Mouse (Mus musculus) kidney, adult 2 months (tissue): Measurements from ENCODE around the gene Dlg2. TPM values are rescaled to one million over a fixed set of nuclear protein-coding genes. Genes with fewer than 3 reads are reported as not detected.
"Not testable (repeated sequence)": the region's sequence is repeated elsewhere in the genome, so short reads cannot be mapped to it uniquely, and the experiment has no call there.

Source experiments
- DNase-seq: peaks from one replicate; pipeline ENCODE4 v3.0.0; 2021
- H3K27ac ChIP-seq: fragments of 200-500 bp; 2 replicates; pipeline ENCODE4 v1.5.1; 2012; ENCODE audit warnings: low read depth, low read length, control low read depth, inconsistent platforms; ENCODE audit not compliant: insufficient read depth
- H3K27me3 ChIP-seq: fragments of 200-500 bp; replicated peaks from 2 replicates; pipeline ENCODE4 v1.6.1; 2012; ENCODE audit warnings: mild to moderate bottlenecking, moderate library complexity, low read length, inconsistent platforms; ENCODE audit not compliant: control insufficient read depth, insufficient read depth
- H3K36me3 ChIP-seq: fragments of 200-500 bp; 2 replicates; pipeline ENCODE4 v1.6.1; 2012; ENCODE audit warnings: mild to moderate bottlenecking, moderate library complexity, low read length, inconsistent platforms; ENCODE audit not compliant: control insufficient read depth, insufficient read depth
- H3K4me1 ChIP-seq: fragments of 200-500 bp; 2 replicates; pipeline ENCODE4 v1.6.1; 2011; ENCODE audit warnings: low read length; ENCODE audit not compliant: control insufficient read depth, insufficient read depth
- H3K4me3 ChIP-seq: fragments of 200-500 bp; 2 replicates; pipeline ENCODE4 v1.5.1; 2011; ENCODE audit warnings: mild to moderate bottlenecking, low read depth, low read length, control low read depth; ENCODE audit not compliant: insufficient read depth
- CTCF ChIP-seq: fragments of 200-500 bp; conservative IDR thresholded peaks from 2 replicates; pipeline ENCODE4 v1.5.1; 2011; ENCODE audit warnings: low read depth, mild to moderate bottlenecking, control low read depth, low read length, moderate library complexity, mixed read lengths; ENCODE audit not compliant: insufficient read depth, insufficient read length
- POLR2A ChIP-seq: fragments of 200-500 bp; IDR thresholded peaks from one replicate; pipeline ENCODE4 v1.6.1; 2011; ENCODE audit warnings: low read depth, low read length, control low read depth
- WGBS: fragments of 180-500 bp; shearing (Covaris S2); methylation state at CpG from one replicate; pipeline ENCODE4 v1.1.7; 2018; 5-methylcytosine and 5-hydroxymethylcytosine counted together
- polyA plus RNA-seq: library from polyadenylated mRNA; depleted of rRNA; stranded (reverse); fragments of >200 nt; gene quantifications from 2 replicates; pipeline ENCODE4 v1.2.3, GENCODE M21; 2012

Dlg2 gene
- polyA plus RNA-seq, 1 experiment, result 2.1 TPM

DNA sequence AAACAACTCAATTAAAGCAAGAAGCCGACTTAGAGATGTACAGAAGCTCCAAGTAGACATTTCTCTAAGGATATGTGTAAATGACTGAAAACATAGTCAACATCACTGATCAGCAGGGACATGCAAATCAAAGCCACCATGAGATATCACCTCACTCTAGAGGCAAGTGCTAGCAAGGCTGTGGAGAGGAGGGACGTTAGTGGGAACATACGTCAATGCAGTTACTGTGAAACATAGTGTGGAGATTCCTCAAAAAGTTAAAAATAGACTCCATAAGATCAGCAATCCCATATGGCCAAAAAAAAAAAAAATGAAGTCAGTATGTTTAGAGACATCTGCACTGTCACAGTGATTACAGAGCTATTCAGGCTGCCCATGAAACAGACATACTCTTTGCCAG lies 349.2 kb downstream of the Dlg2 start:
- H3K4me1 ChIP-seq, result no peaks in the 10 kb centered on the region
- no peaks in the 10 kb centered on the region for H3K36me3 ChIP-seq
- no peak overlapping the region for H3K4me3 ChIP-seq
- no peak for DNase-seq
- no peaks in the 10 kb centered on the region for H3K27me3 ChIP-seq
- TF ChIP-seq CTCF (no peak), POLR2A (no peak)
- WGBS, result 87% methylated on average over 3 of the region's 3 CpGs
- no peak overlapping the region for H3K27ac ChIP-seq

DNA sequence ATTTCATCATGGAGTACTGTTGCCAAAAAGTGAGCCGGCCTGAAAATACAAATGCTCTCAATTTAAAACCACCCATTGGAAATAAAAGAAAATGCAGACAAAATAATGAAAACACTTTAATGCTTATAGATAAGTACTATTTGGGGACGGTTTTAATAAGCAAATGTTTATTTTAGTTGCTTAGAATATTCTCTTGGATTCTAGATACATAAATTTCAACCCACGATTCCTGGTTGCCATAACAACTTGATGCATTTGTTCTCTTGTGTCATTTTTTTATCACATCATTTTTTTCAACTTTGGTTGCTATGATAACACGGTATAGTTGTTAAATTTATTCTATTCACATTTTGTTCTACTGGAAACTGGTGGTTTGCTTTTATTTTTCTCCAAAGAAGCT lies 364.8 kb downstream of the Dlg2 start:
- H3K27me3 ChIP-seq, result no peaks in the 10 kb centered on the region
- no peaks in the 10 kb centered on the region for H3K36me3 ChIP-seq
- no peak overlapping the region for H3K27ac ChIP-seq
- no peak overlapping the region for H3K4me3 ChIP-seq
- 70% methylated on average over 4 of the region's 4 CpGs for WGBS
- H3K4me1 ChIP-seq, result no peaks in the 10 kb centered on the region
- no peak for TF ChIP-seq CTCF
- no peak for TF ChIP-seq POLR2A
- no peak for DNase-seq

DNA sequence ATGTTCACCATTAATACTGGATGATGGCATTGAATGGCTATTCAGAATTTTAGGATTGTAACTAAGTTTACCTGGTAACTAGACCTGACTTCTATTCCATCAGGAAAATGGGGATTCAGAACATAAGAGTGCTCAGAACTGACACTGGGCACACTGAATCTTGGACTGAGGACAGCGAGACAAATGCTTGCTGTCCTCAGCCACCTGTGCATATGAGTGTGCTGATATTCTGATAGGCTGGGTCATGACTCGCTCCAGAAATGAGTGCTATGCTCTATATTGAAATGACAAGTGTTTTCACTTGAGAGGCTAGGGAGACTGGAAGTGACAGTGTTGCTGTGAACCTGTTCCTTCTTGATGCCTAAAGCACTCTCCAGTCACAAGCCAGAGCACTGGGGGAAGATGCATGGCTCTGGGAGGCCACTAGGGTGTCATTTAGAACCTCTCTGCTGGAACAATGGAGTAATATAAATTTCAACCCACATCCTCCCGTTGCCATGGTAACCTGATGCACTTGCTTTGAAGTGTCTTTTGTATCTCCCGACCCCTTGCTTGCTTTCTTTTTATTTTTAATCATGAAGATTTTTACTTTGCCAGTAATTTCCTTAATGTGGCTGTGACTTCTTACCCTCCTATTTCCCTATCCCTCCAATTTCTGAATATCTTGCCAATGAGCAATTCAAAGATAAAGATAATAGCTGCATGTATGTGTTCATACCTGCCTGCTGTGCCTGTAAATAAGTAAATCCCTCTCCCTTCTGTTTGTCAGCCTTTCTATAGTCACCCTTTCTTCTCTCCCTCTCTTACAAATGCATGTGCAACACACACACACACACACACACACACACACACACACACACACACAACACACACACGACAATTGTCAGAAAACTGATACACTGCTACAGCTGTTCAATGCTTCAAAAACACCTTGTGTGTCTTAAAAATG lies 367.1 kb downstream of the Dlg2 start:
- 54% methylated on average over 5 of the region's 5 CpGs for WGBS
- H3K36me3 ChIP-seq, result no peaks in the 10 kb centered on the region
- H3K27ac ChIP-seq, result no peak overlapping the region
- TF ChIP-seq POLR2A, result no peak
- TF ChIP-seq CTCF, result no peak
- H3K4me3 ChIP-seq, result no peak overlapping the region
- H3K27me3 ChIP-seq, result no peaks in the 10 kb centered on the region
- DNase-seq, result no peak
- no peaks in the 10 kb centered on the region for H3K4me1 ChIP-seq

DNA sequence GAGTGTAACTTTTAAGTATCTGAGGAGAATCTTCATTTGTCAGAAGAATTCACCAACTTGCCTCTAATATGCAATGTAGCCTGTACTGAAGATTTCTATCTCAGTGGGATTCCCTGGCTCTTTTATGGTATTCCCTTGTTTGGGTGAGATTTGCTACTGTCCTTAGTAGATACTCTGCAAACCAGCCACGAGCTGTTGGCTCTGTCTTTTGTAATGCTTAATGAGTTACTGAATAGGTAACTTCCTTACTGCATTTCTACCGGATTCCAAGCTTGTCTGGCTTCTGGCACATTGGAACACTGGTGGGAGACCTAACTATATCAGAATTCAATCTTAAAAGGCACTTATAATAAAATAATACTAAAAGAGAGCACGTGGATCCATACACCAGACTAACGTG lies 400.3 kb downstream of the Dlg2 start:
- H3K27me3 ChIP-seq, H3K27ac ChIP-seq, H3K4me3 ChIP-seq, DNase-seq, H3K4me1 ChIP-seq, H3K36me3 ChIP-seq: not testable (repeated sequence)
- 43% methylated on average over 4 of the region's 4 CpGs for WGBS

DNA sequence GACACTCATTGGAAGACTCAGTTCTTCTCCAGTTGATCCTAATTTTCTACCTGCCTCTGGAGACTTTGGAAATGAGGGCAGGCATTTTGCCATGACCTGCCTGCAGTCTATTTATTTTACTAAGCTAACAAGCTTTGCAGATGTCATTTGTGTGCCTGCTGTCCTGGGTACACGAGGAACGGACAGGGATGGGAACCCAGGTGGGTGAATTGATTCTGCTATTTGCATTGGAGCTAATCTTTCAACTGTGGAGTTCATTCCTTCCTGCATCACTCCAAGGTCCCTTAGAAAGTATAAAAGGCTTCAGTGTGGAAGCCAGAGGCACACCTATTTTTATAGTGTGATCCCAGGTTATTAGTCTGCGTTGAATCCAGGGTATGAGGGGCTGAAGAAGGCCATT lies 406.3 kb downstream of the Dlg2 start:
- no peak for DNase-seq
- H3K4me3 ChIP-seq, result no peak overlapping the region
- no peaks in the 10 kb centered on the region for H3K36me3 ChIP-seq
- H3K27ac ChIP-seq, result no peak overlapping the region
- TF ChIP-seq POLR2A (no peak), CTCF (no peak)
- H3K4me1 ChIP-seq, result no peaks in the 10 kb centered on the region
- H3K27me3 ChIP-seq, result no peaks in the 10 kb centered on the region
- 57% methylated on average over 3 of the region's 3 CpGs for WGBS

DNA sequence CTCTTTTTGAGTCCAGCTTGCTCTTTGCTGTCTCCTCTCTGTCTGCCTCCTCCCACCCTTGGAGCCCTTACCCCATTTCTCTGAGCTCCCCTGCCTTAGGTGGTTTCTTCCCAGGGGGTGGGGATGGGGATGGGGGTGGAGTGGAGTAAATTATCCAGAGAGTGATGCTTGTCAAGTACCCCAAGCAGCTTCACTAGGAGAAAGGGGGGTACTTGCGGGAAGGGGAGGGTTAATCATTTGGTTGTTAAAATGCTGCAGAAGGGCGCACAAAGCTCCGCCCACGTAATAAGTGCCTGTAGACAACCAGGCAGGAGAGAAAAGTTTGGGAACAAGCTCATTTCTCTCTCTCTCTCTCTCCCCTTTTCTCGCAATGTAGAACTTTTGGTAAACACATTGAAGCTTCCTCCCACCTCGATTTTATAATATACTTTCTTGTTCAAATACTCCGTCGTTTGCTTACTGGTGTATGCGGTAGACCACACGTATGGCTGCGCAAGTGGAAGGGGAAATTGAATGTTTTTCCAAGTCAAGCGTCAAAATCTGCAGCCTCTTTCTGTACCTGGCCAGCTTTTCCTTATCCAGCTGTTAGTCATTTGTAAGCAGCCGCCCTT lies 410.0 kb downstream of the Dlg2 start:
- no peak for DNase-seq
- TF ChIP-seq CTCF (no peak), POLR2A (no peak)
- H3K36me3 ChIP-seq, result no peaks in the 10 kb centered on the region
- no peaks in the 10 kb centered on the region for H3K4me1 ChIP-seq
- WGBS, result under 1% methylated on average over 13 of the region's 13 CpGs
- H3K27ac ChIP-seq, result no peak overlapping the region
- H3K4me3 ChIP-seq, result no peak overlapping the region
- H3K27me3 ChIP-seq, result no peaks in the 10 kb centered on the region

DNA sequence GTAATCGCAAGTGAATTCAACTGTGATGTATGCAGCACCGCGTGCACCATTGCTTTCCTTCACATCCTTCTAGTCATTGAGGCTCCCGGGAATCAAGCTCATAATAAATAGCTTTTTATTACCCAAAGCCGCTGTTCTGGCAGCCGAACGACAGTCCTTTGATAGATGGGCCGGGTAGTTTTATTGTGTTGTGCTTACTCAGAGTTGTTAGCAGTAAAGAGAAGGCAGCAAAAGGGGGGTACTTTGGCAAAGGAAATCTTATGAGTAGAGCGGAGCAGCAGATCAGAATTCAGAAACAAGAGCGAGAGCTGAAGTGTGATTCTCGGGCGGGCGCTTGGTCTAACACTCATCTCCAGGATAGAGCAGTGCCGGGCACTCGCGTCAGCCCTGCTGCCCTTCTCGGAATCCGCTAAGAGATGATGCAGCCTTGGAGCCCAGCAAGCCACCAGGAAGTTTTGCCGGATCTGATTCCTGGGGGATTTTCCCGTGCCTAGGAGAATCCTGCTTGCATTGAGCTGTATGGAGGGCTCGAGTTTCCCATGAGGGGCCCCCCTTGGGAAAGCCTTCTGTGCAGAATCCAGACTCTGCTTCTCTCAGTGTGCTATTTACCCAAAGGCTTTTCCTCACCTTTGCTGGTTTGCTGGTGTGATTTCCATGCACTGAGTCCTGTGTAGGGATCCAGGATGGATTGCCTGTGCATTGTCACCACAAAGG lies 410.7 kb downstream of the Dlg2 start:
- Histone ChIP-seq H3K36me3 (no peaks in the 10 kb centered on the region), H3K27me3 (no peaks in the 10 kb centered on the region), H3K4me1 (no peaks in the 10 kb centered on the region), H3K27ac (no peak overlapping the region), H3K4me3 (no peak overlapping the region)
- TF ChIP-seq POLR2A (no peak), CTCF (no peak)
- WGBS, result under 1% methylated on average over 21 of the region's 21 CpGs
- DNase-seq, result no peak
